Mouse (Mus musculus) adrenal gland, postnatal 14 days (tissue): ENCODE measurements around the gene Ermap. TPM values are rescaled to one million over a fixed set of nuclear protein-coding genes. Genes with fewer than 3 reads are reported as not detected.

Source experiments
- DNase-seq: peaks from one replicate; pipeline ENCODE4 v3.0.0; 2021; ENCODE audit warnings: mixed read lengths
- long read RNA-seq, 2 experiments: library from polyadenylated mRNA; stranded (forward); transcript quantifications; one replicate each; pipeline ENCODE4 v2.0.0; 2021
- total RNA-seq: library from RNA; stranded (reverse); gene quantifications from 2 replicates; pipeline ENCODE4 v1.2.3, GENCODE M21; 2021

Ermap gene
- total RNA-seq, result 2.3 and 8.8 TPM in 2 replicates
- long read RNA-seq, experiment 1, partial matches to known transcripts, result 1 of 2 reads
- long read RNA-seq, experiment 1, other reads (novel, unspliced or antisense), result 1 of 2 reads
- long read RNA-seq, experiment 2, full-length matches to known transcripts, result 3 of 5 reads
- long read RNA-seq, experiment 2, partial matches to known transcripts, result 0 of 5 reads
- long read RNA-seq, experiment 2, other reads (novel, unspliced or antisense), result 2 of 5 reads

- DNase-seq, result no peak
Observed at GRCm38 (mm10) chr4:119189864-119190263, at the start of gene Ermap. TSS of gene Ermap (minus strand) at chr4:119190011.

DNA sequence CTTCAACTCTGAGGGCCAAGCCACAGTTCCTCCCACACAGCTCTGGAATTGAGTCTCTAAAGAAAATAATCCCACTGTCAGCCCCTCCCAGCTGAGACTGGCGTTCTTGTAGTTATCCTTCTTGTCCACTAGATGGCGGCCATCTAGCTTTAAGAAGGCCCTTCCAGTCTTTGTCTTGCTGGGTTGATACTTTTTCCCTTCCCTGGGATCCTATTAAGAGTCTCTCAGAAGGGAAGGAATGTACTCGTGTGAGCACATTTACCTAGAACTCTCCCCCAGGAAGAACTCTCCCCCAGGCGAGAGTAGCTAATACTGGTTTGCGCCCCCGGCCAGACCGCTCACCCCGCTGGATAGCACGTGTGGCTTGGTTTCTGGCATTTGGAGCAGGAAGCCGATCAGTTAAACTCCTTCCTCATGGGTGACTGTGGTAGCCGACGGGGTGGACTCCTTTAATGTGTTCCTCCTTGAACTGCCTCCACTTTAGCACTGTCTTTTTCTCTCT, 49.4 kb upstream of the Ermap start:
- DNase-seq, result peak; percentile 42

DNA sequence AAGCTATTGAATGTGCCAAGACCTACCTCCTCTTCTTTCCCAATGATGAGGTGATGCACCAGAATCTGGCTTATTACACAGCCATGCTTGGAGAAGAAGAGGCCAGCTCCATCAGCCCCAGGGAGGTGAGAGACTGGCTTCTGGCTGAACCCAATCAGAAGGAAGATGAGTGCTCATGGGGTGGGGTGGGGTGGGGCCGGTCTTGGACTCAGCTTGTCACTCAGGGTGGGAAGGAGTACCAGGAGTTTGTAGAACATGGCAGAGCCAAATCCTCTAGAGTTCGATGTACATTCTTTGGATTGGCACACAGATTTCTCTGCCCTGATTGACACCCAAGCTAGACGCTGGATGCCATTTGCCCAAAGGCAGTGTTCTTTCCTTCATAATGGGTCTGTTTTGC, 48.9 kb upstream of the Ermap start:
- DNase-seq, result no peak

GRCm38 (mm10) chr4:119234348-119234747, 44.5 kb upstream of the Ermap start:
- DNase-seq, result no peak

DNA sequence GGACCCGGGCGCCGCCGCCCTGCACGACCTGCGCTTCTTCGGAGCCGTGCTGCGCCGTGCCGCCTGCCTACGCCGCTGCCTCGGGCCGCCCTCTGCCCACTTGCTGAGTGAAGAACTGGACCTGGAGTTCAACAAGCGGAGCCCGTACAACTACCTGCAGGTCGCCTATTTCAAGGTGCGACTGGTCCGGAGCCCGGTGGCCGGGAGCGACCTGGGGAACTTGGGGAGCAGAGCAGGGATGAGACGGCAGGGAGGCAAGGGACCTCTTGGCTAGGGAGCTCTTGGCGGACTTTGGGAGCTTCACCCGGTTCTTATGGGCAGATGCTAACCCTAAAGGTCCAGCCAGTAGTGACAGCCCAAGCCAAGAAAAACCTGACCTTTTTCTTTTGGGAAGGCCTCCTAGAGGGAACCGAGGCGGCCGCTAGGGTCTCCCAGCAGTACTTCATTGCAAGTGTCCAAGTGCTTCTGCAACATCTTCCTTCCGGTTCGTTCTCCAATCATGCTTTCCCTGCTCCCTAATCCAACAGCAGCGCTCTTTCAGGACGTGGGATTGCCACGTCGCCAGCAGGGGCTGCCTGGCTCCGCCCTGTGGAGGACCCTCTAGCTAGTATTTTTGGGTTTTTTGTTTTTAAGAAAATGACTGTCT, 43.6 kb upstream of the Ermap start:
- peak; percentile 60 for DNase-seq

GRCm38 (mm10) chr4:119232410-119233255, 42.8 kb upstream of the Ermap start, which contains the start of the genes AU022252 and P3h1:
TSS of gene AU022252 (minus strand) at chr4:119232712.
TSS of gene P3h1 (plus strand) at chr4:119232915.
- DNase-seq, result peak; percentile 99

DNA sequence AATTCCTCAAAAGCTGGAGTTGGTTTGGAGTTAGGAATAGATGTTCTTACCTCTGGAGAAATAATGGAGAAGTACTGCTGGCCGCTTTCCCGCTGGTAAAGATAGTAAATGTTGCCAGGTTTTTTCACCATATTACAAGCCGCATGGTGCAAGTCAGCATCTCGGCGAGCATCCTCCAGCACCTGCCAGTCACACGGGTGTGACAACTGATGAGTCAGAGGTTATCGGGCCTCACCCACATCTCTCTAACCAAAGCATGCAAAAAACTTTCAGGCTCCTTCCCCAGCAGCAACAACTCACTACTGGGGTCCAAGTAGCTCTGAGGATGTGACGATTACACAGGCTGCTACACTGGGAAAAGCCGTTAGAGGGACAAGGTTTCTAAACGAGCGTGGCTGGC, 36.9 kb upstream of the Ermap start:
- no peak for DNase-seq

GRCm38 (mm10) chr4:119225719-119226118, 35.9 kb upstream of the Ermap start:
- DNase-seq, result peak; percentile 48

DNA sequence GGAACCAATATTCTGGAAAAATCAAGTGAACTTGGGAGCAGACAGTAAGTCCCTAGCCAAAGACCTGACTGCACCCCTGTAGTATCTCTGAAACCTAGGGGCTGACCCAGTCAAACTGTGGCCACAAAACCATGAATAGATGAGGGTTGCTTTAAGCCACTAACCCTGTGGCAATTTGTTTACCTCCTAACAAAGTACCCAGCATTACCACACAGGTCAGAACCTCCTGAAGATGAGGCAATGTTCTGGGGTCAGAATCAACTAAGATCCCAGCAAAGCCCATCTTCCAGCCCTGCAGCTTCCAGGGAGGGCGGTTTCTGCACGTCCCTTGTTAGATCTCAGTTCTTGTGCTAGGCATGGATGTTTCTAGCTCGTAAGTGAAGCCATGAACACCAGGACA, 34.7 kb upstream of the Ermap start:
- no peak for DNase-seq

DNA sequence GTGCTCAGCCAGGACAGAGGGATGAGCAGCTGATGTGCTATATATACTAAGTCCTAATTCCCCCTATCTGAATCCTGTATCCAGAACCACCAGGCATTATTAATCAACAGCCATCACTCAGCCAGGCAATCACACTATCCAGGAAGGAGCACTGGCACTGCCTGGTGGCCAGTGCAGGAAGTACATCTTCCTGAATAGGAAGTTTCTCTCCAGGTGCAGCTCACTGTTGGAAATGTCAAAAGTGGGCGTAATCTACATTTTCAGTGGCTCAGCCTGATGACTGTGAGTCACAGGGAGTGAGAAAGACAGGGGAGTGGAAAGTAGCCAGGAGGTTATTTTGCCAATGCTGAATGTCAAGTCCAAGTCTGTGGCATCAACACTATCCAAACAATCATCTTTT, 33.9 kb upstream of the Ermap start:
- DNase-seq, result peak; percentile 73

DNA sequence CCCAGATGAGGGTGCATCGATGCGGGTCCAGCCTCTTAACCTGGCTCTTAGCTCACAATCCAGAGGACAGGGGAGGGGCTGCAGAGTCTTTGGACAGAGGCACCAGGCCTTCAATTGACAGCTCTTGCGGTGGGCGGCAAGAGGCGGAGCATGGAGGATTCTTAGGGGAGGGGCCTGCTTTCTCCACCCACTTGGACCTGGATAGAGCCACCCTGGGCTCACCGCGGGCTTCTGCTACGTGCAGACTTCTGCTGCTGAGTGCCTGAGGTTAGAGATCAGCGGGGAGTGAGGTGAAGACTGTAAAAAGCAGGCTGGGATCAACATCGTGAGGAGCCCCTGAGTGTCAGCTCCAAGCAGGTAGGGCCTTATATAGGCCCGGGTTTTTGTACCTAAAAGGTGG, 28.4 kb upstream of the Ermap start, which contains the start of gene Tmem269:
Gene Tmem269 (minus strand): TSS at position 49 of the 400 bp plus-strand sequence.
- no peak for DNase-seq

- DNase-seq, result no peak
Observed at GRCm38 (mm10) chr4:119216667-119217066, 26.9 kb upstream of the Ermap start.

DNA sequence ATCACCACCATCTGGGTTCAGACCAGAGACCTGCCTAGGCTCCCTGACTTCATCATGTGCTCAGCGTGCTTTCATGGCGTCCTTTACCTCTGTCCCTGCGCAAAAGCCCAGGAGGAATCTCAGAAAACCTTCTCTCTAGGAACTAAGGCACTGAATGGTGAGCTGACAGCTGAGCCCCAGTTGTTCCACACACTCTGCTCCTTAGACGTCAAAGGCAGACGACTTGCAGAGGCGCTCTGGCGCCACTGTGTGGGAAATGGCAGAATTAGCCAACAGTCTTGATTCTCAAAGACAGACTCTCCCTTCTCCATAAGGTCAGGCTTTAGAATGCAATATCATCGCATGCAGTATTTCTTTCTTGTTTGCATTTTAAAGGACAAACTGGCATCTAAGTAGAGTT, 14.9 kb upstream of the Ermap start:
- DNase-seq, result peak; percentile 76

GRCm38 (mm10) chr4:119198105-119198504, 8.3 kb upstream of the Ermap start:
- DNase-seq, result no peak

DNA sequence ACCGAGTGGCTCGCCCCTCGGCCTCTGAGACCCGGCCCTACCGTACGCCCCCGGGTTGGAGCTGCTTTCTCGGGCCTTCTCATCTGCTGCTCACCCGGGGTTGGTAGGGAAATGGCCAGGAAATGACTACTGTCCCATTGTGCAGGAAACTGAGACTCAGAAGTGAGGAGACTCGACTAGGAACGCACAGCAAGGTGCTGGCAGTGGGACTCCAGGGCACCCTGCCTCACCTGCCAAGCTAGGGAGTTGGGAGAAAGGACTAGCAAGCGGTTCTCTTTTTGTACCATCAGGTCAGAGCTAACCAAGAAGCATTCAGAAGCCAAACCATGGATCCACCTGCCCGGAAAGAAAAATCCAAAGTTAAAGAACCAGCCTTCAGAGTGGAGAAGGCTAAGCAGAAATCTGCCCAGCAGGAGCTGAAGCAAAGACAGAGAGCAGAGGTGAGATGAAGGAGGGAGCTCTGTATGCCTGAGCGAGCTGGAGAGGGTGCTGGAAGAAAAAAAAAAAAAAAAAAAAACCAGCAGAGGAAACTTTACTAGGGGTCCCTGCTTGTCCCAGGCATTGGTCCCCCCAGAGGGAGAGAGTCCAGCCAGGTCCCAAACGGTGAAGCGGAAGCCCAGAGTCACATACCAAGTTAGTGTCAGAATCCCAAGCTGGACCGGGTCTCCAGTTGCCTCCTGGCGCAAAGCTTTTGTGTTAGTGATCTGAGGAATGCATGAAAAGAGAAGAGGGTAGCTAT, 5.9 kb upstream of the Ermap start:
- DNase-seq, result no peak

DNA sequence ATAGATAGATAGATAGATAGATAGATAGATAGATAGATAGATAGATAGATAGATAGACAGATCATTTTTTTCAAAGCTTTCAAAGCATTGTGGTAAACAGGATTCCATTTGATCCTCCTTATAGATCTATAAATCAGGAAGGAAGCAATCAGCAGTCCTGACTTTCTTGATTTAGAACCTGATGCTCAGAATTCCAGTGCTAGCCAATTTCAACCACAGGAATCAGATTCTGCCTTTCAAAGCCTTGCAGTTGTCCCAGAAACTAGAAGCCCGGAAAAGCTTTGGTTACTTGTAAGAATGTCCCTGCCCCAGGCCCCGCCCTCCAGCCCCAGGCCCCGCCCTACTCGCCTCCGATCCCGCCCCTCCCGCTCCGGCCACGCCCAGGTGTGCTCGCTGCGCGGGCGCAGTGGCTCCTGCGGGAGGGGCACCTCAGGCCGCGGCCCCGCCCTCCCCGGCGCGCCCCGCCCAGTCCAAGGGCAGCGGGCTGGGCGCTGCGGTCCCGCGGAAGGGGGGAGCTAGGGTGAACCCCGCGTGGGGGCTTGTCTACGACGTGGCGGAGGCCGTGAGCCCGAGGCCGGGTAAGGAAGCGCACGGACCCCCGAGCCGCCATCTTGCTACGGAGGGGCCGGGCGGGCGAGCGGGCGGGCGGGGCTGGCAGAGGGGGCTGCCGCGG, 5.2 kb upstream of the Ermap start, which contains the start of gene Svbp:
Gene Svbp (plus strand): TSS at position 398 of the 673 bp plus-strand sequence.
- peak; percentile 96 for DNase-seq

DNA sequence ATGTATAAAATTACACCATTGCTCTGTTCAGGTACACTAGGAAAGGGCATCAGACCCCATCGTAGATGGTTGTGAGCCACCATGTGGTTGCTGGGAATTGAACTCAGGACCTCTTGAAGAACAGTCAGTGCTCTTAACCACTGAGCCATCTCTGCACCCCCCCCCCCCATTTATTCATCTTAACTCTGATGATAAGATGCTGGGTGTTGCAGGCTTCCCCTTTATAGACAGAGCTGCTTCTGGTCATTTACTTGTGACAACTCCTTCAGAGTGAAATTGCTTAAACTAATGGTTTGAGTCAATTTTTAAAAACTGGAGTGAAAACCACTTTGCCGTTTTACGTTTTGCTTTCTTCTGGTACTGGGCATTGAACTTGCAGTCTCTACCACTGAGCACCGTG, 2.9 kb upstream of the Ermap start:
- DNase-seq, result no peak

DNA sequence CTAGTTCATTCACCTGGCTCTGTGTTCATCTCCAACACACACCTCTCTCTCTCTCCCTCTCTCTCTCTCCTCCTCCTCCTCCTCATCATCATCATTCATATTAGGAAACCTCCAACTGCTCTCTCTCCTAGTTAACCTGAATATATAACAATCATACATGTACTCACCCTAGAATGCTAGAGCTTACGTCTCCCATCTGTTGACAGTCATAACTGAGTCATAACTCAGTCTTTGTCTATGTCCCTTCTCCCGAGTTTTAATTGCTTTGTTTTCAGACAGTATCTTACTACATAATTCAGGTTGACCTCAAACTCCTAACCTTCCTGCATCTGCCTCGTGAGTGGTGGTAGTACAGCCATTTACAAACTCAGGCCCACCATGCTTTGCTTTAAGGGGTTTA, 1.5 kb upstream of the Ermap start:
- DNase-seq, result no peak

DNA sequence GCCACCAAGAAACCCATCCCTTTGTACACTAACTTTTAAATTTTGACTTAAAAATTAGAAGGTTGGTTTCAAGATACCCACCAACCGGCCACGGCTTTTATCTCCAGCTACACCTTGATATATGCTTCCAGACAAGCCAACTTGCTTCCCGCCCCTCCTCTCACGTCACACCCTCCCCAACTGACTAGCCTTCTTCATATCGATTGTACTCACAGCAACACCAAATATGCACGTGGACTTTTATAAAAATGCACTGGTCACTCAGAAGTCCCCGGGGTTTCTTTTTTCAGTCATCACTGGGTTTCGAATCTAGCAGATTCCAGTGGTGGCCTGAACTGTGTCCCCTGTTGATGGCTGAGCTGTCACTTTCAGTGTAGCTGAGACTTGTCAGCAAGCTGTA, 807 bp upstream of the Ermap start:
- DNase-seq, result no peak

- no peak for DNase-seq
Observed at GRCm38 (mm10) chr4:119189392-119189791, 419 bp downstream of the Ermap start.

- DNase-seq, result peak; percentile 8
Observed at GRCm38 (mm10) chr4:119188060-119188785, 1.6 kb downstream of the Ermap start.
